Mouse (Mus musculus): ENCODE data around the gene Ttc24. TPM values are rescaled to one million over a fixed set of nuclear protein-coding genes. Genes with fewer than 3 reads are reported as not detected.
A peak's percentile ranks its signal among the peaks of the same experiment; 100 is the strongest.

The Ttc24 gene
- total RNA-seq, 2 experiments from 2014 or later = not detected

- DNase-seq = peak; percentile 85
Observed at GRCm38 (mm10) chr3:88081345-88082223, 3.5 kb upstream of the Ttc24 start, which contains the start of gene Iqgap3. Gene Iqgap3, plus strand, starts transcription at chr3:88081971.

GRCm38 (mm10) chr3:88077441-88077840 lies 663 bp downstream of the Ttc24 start:
- no peak for DNase-seq

- DNase-seq = no peak
Observed at GRCm38 (mm10) chr3:88074766-88075165, 3.3 kb downstream of the Ttc24 start.

GRCm38 (mm10) chr3:88074351-88074750 lies 3.8 kb downstream of the Ttc24 start:
- no peak for DNase-seq

DNA sequence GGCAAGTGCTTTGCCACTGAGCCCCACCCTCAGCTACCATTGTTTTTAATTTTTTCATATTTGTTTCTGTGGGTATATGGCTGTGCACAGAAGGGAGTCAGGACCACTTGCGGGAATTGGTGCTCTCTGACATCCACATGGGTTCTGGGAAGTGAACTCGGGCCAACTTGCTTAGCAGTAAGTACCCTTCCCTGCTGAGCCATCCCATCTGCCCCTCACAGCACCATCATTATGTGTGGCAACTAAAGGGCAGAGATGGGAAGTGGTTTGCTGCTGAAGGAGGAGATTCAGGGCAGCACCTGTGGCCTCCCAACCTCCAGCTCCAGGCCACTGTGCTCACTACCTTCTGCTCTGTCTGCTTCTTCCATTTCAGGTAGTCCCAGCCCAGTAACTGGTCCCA lies 4.5 kb downstream of the Ttc24 start:
- DNase-seq = no peak

DNA sequence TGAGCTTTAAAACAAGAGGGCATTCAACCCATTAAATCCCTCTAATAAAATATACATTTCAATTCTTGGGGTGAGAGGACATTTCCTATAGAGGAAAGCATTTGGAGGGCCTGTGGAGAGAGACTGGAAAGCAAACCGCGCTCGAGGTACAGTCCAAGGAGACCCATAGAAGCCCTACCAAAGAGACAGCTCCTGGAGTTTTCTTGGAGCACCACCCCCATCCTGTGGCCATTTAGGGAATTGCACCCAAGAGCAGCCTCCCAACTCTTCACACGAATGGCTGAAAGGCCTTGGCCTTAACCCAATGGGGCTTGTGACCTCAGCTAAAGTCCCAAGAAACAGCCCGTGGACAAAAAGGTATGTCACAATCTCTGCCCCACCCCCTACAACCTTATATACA lies 6.3 kb downstream of the Ttc24 start:
- DNase-seq = peak; percentile 69

- no peak for DNase-seq
Observed at GRCm38 (mm10) chr3:88068386-88068785, 9.7 kb downstream of the Ttc24 start.

- DNase-seq = peak; percentile 82
Observed at GRCm38 (mm10) chr3:88057902-88058696, 20.0 kb downstream of the Ttc24 start, which contains the start of gene Naxe. Gene Naxe, minus strand, starts transcription at chr3:88058495.

DNA sequence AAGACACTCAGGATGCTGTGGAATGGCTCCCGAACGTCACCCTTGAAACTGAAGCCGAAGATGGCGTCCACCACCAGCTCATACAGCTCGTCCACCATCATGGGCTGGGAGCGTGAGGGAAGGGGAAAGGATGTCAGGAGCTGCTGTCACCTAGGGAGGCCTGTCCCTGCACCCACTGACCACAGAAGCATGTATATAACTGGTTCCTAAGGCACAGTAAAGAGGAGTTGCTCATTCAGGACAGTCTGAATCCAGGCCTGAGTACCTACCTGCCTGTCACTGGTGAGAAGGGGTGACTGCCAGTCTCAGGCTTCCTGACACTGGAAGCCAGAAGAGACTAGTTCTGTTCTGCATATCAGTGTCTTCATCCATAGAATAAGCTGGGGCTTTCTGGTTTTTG lies 21.1 kb downstream of the Ttc24 start:
- DNase-seq = no peak

GRCm38 (mm10) chr3:88049532-88049931 lies 28.6 kb downstream of the Ttc24 start:
- no peak for DNase-seq

GRCm38 (mm10) chr3:88042661-88043421 lies 35.3 kb downstream of the Ttc24 start, which contains the start of gene Gpatch4:
Gene Gpatch4, plus strand, starts transcription at chr3:88043108.
- peak; percentile 75 for DNase-seq

- no peak for DNase-seq
Observed at GRCm38 (mm10) chr3:88035561-88036293, 42.4 kb downstream of the Ttc24 start.

GRCm38 (mm10) chr3:88033506-88033905 lies 44.6 kb downstream of the Ttc24 start:
- DNase-seq = no peak

- DNase-seq = peak; percentile 38
Observed at GRCm38 (mm10) chr3:88030608-88031395, 47.3 kb downstream of the Ttc24 start.

- no peak for DNase-seq
Observed at GRCm38 (mm10) chr3:88027434-88028186, 50.5 kb downstream of the Ttc24 start, which contains the start of gene Hapln2. Gene Hapln2, minus strand, starts transcription at chr3:88027583.

DNA sequence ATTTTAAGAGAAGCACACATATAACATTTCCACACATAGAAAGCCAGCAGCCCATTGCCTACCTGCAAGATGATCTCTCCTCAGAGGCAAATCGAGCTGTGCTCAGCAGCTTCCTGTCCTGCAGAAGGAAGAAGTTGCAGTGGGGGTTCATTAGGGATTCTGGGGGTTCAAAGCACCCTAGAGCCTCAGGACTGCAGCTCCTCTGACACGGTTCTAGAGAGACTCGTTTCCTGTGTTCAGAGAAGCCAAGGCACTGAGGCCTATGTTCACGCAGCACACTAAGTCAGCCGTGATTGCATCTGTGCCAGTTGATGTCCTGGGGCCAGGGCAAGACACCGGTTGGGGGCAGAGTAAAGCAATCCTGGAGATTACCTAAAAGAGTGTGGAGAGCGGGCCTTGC lies 51.3 kb downstream of the Ttc24 start:
- DNase-seq = no peak

DNA sequence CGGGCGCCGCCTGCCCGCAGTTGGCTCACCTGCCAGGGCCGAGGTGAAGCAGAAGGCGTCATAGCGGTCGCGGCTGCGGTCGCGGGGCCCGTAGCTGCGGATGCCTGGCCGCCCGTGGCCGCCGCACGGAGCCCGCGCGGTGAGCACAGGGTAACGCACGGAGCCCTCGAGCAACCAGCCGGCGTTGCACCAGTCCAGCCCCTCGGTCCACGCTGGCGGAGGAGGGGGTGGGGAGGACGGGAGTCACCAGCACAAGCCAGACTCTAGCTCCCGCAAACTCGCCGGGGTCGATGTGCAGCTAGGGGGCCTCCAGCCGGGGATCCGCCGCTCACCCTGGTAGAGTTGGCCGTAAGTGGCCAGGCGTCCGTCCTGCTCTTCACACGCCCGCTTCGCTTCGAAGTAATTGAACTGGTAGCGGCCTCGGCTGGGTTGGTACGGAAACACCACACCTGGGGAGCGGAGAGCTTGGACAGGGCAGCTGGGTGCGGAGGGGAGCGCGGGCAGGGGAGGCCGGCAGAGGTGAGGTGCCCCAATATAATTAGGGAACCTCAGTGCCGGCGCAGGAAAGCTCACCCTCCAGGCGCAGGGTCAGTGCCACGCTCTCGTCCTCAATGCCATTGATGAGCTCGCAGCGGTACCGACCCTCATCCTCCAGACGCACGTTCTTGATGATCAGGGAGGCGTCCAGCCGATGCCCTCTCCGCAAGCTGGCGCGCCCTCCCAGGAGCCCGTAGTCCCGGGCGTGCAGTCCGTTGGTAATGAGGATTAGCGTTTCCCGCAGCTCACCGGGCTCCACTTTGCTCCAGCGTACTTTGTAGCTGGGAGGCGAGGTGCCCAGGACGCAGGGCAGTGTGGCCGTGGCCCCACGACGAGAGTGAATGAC lies 54.7 kb downstream of the Ttc24 start:
- DNase-seq = no peak

- peak; percentile 88 for DNase-seq
Observed at GRCm38 (mm10) chr3:88022322-88023191, 55.5 kb downstream of the Ttc24 start.
